Mouse (Mus musculus) testis, adult 2 months (tissue): ENCODE results near the gene Akap13.

ENCODE experiments used
- CTCF ChIP-seq: fragments of 200-500 bp; IDR thresholded peaks from 2 replicates; pipeline ENCODE4 v1.5.1; 2012; ENCODE audit warnings: low read depth, mild to moderate bottlenecking, inconsistent platforms, low read length, moderate library complexity; ENCODE audit not compliant: control insufficient read depth, insufficient read depth, insufficient replicate concordance
- POLR2A ChIP-seq: fragments of 200-500 bp; IDR thresholded peaks from 2 replicates; pipeline ENCODE4 v1.6.1; 2012; ENCODE audit warnings: low read depth, mild to moderate bottlenecking, inconsistent platforms, low read length, moderate library complexity; ENCODE audit not compliant: control insufficient read depth

DNA sequence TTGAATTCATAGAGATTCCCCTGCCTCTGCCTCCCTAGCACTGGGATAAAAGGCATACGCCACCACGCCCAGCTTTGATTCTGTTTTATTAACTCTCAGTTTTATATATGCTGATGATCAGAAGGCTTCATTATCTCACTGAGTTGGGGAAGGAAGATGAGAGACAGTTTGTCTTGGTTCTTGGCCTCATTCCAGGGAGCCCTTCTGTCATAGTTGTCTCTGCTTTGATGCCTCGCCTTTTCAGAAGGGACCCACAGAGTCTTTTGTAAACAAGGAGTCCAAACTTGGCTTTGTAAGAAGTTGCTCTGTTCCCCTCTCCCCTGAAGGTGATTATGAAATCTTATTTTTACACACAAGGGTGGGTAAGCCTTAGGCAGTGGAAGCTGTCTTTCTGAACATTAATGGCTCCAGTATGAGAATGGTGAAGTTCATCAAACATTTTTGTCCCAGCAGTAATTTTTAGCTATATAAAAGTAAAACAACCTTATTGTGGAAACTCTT lies 40.7 kb downstream of the Akap13 start:
- TF ChIP-seq POLR2A (no peak), CTCF (no peak)
